Mouse (Mus musculus): ENCODE results near the gene Ghrh.

DNA sequence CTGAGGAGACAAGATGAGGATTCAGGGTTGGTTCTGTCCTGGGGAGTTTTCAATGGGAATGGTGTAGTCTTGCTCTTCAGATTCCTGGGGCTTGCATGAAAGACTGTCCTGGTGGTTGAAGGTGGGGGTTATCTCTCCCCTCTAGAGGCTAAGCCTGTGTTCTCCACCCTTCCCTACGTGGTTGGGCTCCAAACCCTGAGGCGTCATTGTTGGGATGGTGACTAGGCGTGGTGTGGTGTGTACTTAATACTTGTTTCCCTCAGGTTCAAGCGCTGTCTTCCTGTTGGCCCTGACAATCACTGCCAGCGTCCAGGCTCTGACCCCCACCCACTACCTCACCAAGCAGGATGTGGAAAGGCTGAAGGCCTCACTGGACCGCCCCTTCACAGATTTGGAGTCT is 64.0 kb downstream of the Ghrh start:
- TF ChIP-seq POLR2A (IDR thresholded peaks at IDR 0.05; ENCODE audit: borderline replicate concordance, low read depth, low read length) (no peak), CTCF (IDR thresholded peaks at IDR 0.05; ENCODE audit: low read depth, low read length) (no peak)
